Mouse (Mus musculus): ENCODE results near the gene Thada. TPM values are rescaled to one million over a fixed set of nuclear protein-coding genes. Genes with fewer than 3 reads are reported as not detected.

The Thada gene
- total and polyA plus RNA-seq, 2 experiments from 2014 or later: 4.3 to 12.2 TPM

- Histone ChIP-seq H3K9ac (replicated peaks; ENCODE audit: low read length, poor library complexity, severe bottlenecking) (no peak overlapping the region), H3K4me3 (ENCODE audit: low read depth, low read length) (no peak overlapping the region), H3K27ac (ENCODE audit: low read depth, low read length) (no peak overlapping the region), H3K4me2 (ENCODE audit: low read depth, low read length, poor library complexity, severe bottlenecking) (no peak overlapping the region), H3K4me1 (ENCODE audit: insufficient read depth, low read length) (no peaks in the 10 kb centered on the region), H3K27me3 (ENCODE audit: insufficient read depth, low read length) (no peaks in the 10 kb centered on the region), H3K36me3 (ENCODE audit: insufficient read depth, low read length) (no peaks in the 10 kb centered on the region), H3K9me3 (ENCODE audit: low read length) (no peaks in the 10 kb centered on the region)
- TF ChIP-seq CTCF (IDR thresholded peaks at IDR 0.05): no peak
- ATAC-seq (ENCODE audit: low FRiP score) (no peak), DNase-seq (ENCODE audit: low spot score) (no peak)
- WGBS: 60% methylated on average over 4 of the region's 4 CpGs
Measured at GRCm38 (mm10) chr17:84509176-84509575, 43.2 kb upstream of the Thada start.

GRCm38 (mm10) chr17:84508736-84509135 is 42.7 kb upstream of the Thada start:
- Histone ChIP-seq H3K4me1 (ENCODE audit: insufficient read depth, low read length) (no peaks in the 10 kb centered on the region), H3K4me2 (ENCODE audit: low read depth, low read length, poor library complexity, severe bottlenecking) (no peak overlapping the region), H3K27ac (ENCODE audit: low read depth, low read length) (no peak overlapping the region), H3K9ac (replicated peaks; ENCODE audit: low read length, poor library complexity, severe bottlenecking) (no peak overlapping the region), H3K36me3 (ENCODE audit: insufficient read depth, low read length) (no peaks in the 10 kb centered on the region), H3K4me3 (ENCODE audit: low read depth, low read length) (no peak overlapping the region), H3K9me3 (ENCODE audit: low read length) (no peaks in the 10 kb centered on the region), H3K27me3 (ENCODE audit: insufficient read depth, low read length) (no peaks in the 10 kb centered on the region)
- WGBS: 17% methylated on average over 3 of the region's 3 CpGs
- TF ChIP-seq CTCF (IDR thresholded peaks at IDR 0.05): no peak
- ATAC-seq (ENCODE audit: low FRiP score) (no peak), DNase-seq (ENCODE audit: low spot score) (no peak)

DNA sequence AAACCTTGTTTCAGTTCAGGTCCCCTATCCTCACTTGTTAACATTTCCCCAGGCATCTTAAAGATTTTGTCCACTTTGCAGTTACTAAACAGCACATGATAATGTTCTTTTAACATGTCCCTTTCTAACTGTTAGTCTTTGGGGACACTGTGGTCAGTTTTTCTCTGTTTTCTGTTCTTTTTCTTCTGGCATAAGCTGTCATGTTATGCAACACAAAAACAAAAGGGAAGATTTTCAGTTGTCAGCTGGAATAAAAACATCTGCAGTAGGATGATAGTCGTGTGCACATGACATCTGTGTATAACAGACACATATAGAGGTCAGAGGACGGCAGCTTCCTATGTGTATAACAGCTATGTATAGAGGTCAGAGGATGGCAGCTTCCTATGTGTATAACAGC is 39.9 kb upstream of the Thada start:
- no peak for DNase-seq (ENCODE audit: low spot score)
- no peak for TF ChIP-seq CTCF (IDR thresholded peaks at IDR 0.05)
- H3K27me3 ChIP-seq (ENCODE audit: insufficient read depth, low read length): no peaks in the 10 kb centered on the region
- H3K9me3 ChIP-seq (ENCODE audit: low read length): no peaks in the 10 kb centered on the region
- no peak for ATAC-seq (ENCODE audit: low FRiP score)
- H3K4me2 ChIP-seq (ENCODE audit: low read depth, low read length, poor library complexity, severe bottlenecking): no peak overlapping the region
- no peak overlapping the region for H3K27ac ChIP-seq (ENCODE audit: low read depth, low read length)
- H3K36me3 ChIP-seq (ENCODE audit: insufficient read depth, low read length): no peaks in the 10 kb centered on the region
- WGBS: 79% methylated on average over 2 of the region's 2 CpGs
- no peak overlapping the region for H3K9ac ChIP-seq (replicated peaks; ENCODE audit: low read length, poor library complexity, severe bottlenecking)
- H3K4me1 ChIP-seq (ENCODE audit: insufficient read depth, low read length): no peaks in the 10 kb centered on the region
- no peak overlapping the region for H3K4me3 ChIP-seq (ENCODE audit: low read depth, low read length)

GRCm38 (mm10) chr17:84502341-84502740 is 36.3 kb upstream of the Thada start:
- Histone ChIP-seq H3K36me3 (ENCODE audit: insufficient read depth, low read length) (no peaks in the 10 kb centered on the region), H3K9me3 (ENCODE audit: low read length) (no peaks in the 10 kb centered on the region), H3K4me3 (ENCODE audit: low read depth, low read length) (no peak overlapping the region), H3K27me3 (ENCODE audit: insufficient read depth, low read length) (no peaks in the 10 kb centered on the region), H3K4me1 (ENCODE audit: insufficient read depth, low read length) (no peaks in the 10 kb centered on the region), H3K9ac (replicated peaks; ENCODE audit: low read length, poor library complexity, severe bottlenecking) (no peak overlapping the region), H3K27ac (ENCODE audit: low read depth, low read length) (no peak overlapping the region), H3K4me2 (ENCODE audit: low read depth, low read length, poor library complexity, severe bottlenecking) (no peak overlapping the region)
- no peak for TF ChIP-seq CTCF (IDR thresholded peaks at IDR 0.05)
- ATAC-seq (ENCODE audit: low FRiP score) (no peak), DNase-seq (ENCODE audit: low spot score) (no peak)
- WGBS: 82% methylated on average over 3 of the region's 3 CpGs

DNA sequence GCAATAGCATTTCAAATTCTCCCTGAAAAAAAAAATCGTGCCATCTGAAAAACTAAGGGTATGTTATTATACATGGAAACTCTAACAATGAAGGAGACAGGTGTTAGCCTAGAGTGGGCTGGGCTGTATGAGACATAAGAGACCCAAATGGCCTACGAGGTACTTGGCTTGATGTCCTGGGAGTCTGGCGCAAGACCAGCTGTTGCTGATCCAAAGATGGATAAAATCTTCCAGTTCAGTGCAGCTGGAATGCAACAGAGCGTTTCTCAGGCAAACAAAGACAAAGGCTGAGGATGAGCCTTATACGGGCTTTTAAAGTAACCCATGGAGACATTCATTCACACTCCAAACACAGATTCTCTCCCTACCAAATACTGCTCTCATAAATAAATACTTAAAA is 32.6 kb upstream of the Thada start:
- Histone ChIP-seq H3K27me3 (ENCODE audit: insufficient read depth, low read length) (no peaks in the 10 kb centered on the region), H3K4me2 (ENCODE audit: low read depth, low read length, poor library complexity, severe bottlenecking) (no peak overlapping the region), H3K9me3 (ENCODE audit: low read length) (no peaks in the 10 kb centered on the region), H3K4me1 (ENCODE audit: insufficient read depth, low read length) (no peaks in the 10 kb centered on the region), H3K27ac (ENCODE audit: low read depth, low read length) (no peak overlapping the region), H3K4me3 (ENCODE audit: low read depth, low read length) (no peak overlapping the region), H3K36me3 (ENCODE audit: insufficient read depth, low read length) (no peaks in the 10 kb centered on the region), H3K9ac (replicated peaks; ENCODE audit: low read length, poor library complexity, severe bottlenecking) (no peak overlapping the region)
- TF ChIP-seq CTCF (IDR thresholded peaks at IDR 0.05): no peak
- WGBS: 33% methylated on average over 5 of the region's 5 CpGs
- ATAC-seq (ENCODE audit: low FRiP score) (no peak), DNase-seq (ENCODE audit: low spot score) (peak; percentile 75)

GRCm38 (mm10) chr17:84497972-84498604 is 32.1 kb upstream of the Thada start:
- no peak overlapping the region for H3K9ac ChIP-seq (replicated peaks; ENCODE audit: low read length, poor library complexity, severe bottlenecking)
- DNase-seq (ENCODE audit: low spot score) (no peak), ATAC-seq (ENCODE audit: low FRiP score) (no peak)
- no peaks in the 10 kb centered on the region for H3K27me3 ChIP-seq (ENCODE audit: insufficient read depth, low read length)
- no peaks in the 10 kb centered on the region for H3K9me3 ChIP-seq (ENCODE audit: low read length)
- no peaks in the 10 kb centered on the region for H3K36me3 ChIP-seq (ENCODE audit: insufficient read depth, low read length)
- H3K4me3 ChIP-seq (ENCODE audit: low read depth, low read length): no peak overlapping the region
- no peak overlapping the region for H3K4me2 ChIP-seq (ENCODE audit: low read depth, low read length, poor library complexity, severe bottlenecking)
- WGBS: 47% methylated on average over 3 of the region's 3 CpGs
- peak; percentile 16; the same call in 1 of the 2 replicates for TF ChIP-seq CTCF (IDR thresholded peaks at IDR 0.05)
- no peaks in the 10 kb centered on the region for H3K4me1 ChIP-seq (ENCODE audit: insufficient read depth, low read length)
- no peak overlapping the region for H3K27ac ChIP-seq (ENCODE audit: low read depth, low read length)

Data from midbrain, postnatal 0 days (tissue).